Mouse (Mus musculus): ENCODE measurements around the gene Gm1123. TPM values are rescaled to one million over a fixed set of nuclear protein-coding genes. Genes with fewer than 3 reads are reported as not detected.

Gm1123 gene
- polyA plus RNA-seq, 1 experiment from 2014 or later = 0.07 TPM

- peaks cover 46% of the 10 kb centered on the region for H3K27me3 ChIP-seq (ENCODE audit: control insufficient read depth, insufficient read depth, low read length)
- H3K4me2 ChIP-seq (replicated peaks; ENCODE audit: low read depth) = no peak overlapping the region
- H3K9ac ChIP-seq (ENCODE audit: low read length) = no peak overlapping the region
- H3K4me3 ChIP-seq (ENCODE audit: low read depth, low read length) = no peak overlapping the region
- no peaks in the 10 kb centered on the region for H3K36me3 ChIP-seq (ENCODE audit: control insufficient read depth, insufficient read depth, low read length)
- ATAC-seq (ENCODE audit: low FRiP score, low TSS enrichment) (no peak), DNase-seq (ENCODE audit: low spot score) (no peak)
- no peak overlapping the region for H3K27ac ChIP-seq (replicated peaks)
- peaks cover 7% of the 10 kb centered on the region for H3K4me1 ChIP-seq (replicated peaks; ENCODE audit: control insufficient read depth, insufficient read depth)
- H3K9me3 ChIP-seq (ENCODE audit: control insufficient read depth, low read length) = no peaks in the 10 kb centered on the region
- no peak for TF ChIP-seq CTCF (IDR thresholded peaks at IDR 0.05; ENCODE audit: low read depth)
- no peak for TF ChIP-seq EP300 (optimal IDR thresholded peaks at IDR 0.05)
- WGBS = 7% methylated on average over 6 of the region's 6 CpGs
Measured at GRCm38 (mm10) chr9:98958628-98959027, 76.9 kb downstream of the Gm1123 start.

GRCm38 (mm10) chr9:98957751-98958351 lies 77.7 kb downstream of the Gm1123 start:
- H3K4me2 ChIP-seq (replicated peaks; ENCODE audit: low read depth) = no peak overlapping the region
- WGBS = 2% methylated on average over 23 of the region's 23 CpGs

More at GRCm38 (mm10) chr9:98957751-98958351, 77.7 kb downstream of the Gm1123 start:
- H3K4me1 ChIP-seq (replicated peaks; ENCODE audit: control insufficient read depth, insufficient read depth) = peaks cover 7% of the 10 kb centered on the region
- TF ChIP-seq EP300 (optimal IDR thresholded peaks at IDR 0.05) (no peak), CTCF (IDR thresholded peaks at IDR 0.05; ENCODE audit: low read depth) (no peak)
- H3K27ac ChIP-seq (replicated peaks) = no peak overlapping the region
- ATAC-seq (ENCODE audit: low FRiP score, low TSS enrichment) (no peak), DNase-seq (ENCODE audit: low spot score) (no peak)
- no peak overlapping the region for H3K9ac ChIP-seq (ENCODE audit: low read length)
- peaks cover 40% of the 10 kb centered on the region for H3K27me3 ChIP-seq (ENCODE audit: control insufficient read depth, insufficient read depth, low read length)
- no peaks in the 10 kb centered on the region for H3K36me3 ChIP-seq (ENCODE audit: control insufficient read depth, insufficient read depth, low read length)
- no peak overlapping the region for H3K4me3 ChIP-seq (ENCODE audit: low read depth, low read length)
- no peaks in the 10 kb centered on the region for H3K9me3 ChIP-seq (ENCODE audit: control insufficient read depth, low read length)

Other genes starting within 250 kb of the Gm1123 start
- gene Prr23a1, start 193.2 kb downstream of the Gm1123 start, polyA plus RNA-seq (2015; fragmentation: Nextera tagmentation; extraction: Ambion mirVana) = not detected in 2 replicates
- not detected in 2 replicates for gene Prr23a2, start 179.2 kb downstream of the Gm1123 start, polyA plus RNA-seq (2015; fragmentation: Nextera tagmentation; extraction: Ambion mirVana)
- gene Prr23a3, start 170.9 kb downstream of the Gm1123 start, polyA plus RNA-seq (2015; fragmentation: Nextera tagmentation; extraction: Ambion mirVana) = not detected in 2 replicates
- gene 7420426K07Rik, start 132.6 kb downstream of the Gm1123 start, polyA plus RNA-seq (2015; fragmentation: Nextera tagmentation; extraction: Ambion mirVana) = not detected in 2 replicates
- 0.02 TPM in 1 of 2 replicates, not detected in the other for gene Foxl2, start 80.4 kb downstream of the Gm1123 start, polyA plus RNA-seq (2015; fragmentation: Nextera tagmentation; extraction: Ambion mirVana)
- gene Faim, start 49.3 kb downstream of the Gm1123 start, polyA plus RNA-seq (2015; fragmentation: Nextera tagmentation; extraction: Ambion mirVana) = 32.3 and 32.9 TPM in 2 replicates
- 2.6 and 4.0 TPM in 2 replicates for gene Pik3cb, start 104.9 kb upstream of the Gm1123 start, polyA plus RNA-seq (2015; fragmentation: Nextera tagmentation; extraction: Ambion mirVana)
- gene Faiml, start 201.5 kb upstream of the Gm1123 start, polyA plus RNA-seq (2015; fragmentation: Nextera tagmentation; extraction: Ambion mirVana) = not detected in 2 replicates
- gene Cep70, start 207.7 kb upstream of the Gm1123 start, polyA plus RNA-seq (2015; fragmentation: Nextera tagmentation; extraction: Ambion mirVana) = 11.6 and 13.3 TPM in 2 replicates

Measured in stomach, postnatal 0 days (tissue).